Mouse (Mus musculus) embryo, embryonic 10.5 days (tissue): ENCODE results near the gene Klrb1.
"Not testable (repeated sequence)": the region's sequence is repeated elsewhere in the genome, so short reads cannot be mapped to it uniquely, and the experiment has no call there.

Source experiments
- DNase-seq: peaks from one replicate; pipeline ENCODE4 v3.0.0-alpha.2; 2015; ENCODE audit warnings: low spot score

Gene Klrb1

DNA sequence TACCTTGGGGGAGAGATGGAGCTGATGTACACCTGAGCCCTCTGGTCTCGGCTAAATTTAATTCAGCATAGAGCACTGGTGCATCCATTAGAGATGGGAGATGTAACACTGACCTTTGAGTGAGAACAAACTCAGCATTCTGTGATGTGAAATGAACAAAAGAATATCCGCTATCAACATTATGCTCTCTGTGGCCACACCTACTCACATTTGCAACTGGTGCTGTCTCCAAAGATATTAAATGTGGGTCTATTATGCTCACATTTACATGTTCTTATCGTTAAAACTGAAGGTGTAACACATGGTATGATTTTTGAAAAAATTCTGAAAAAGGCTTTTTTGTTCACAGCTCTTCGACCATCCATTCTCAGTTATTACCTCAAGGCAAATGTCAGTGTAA is at the start of gene Klrb1:
Gene Klrb1, minus strand, starts transcription at position 101 of the 400 bp plus-strand sequence.
- no peak for DNase-seq

DNA sequence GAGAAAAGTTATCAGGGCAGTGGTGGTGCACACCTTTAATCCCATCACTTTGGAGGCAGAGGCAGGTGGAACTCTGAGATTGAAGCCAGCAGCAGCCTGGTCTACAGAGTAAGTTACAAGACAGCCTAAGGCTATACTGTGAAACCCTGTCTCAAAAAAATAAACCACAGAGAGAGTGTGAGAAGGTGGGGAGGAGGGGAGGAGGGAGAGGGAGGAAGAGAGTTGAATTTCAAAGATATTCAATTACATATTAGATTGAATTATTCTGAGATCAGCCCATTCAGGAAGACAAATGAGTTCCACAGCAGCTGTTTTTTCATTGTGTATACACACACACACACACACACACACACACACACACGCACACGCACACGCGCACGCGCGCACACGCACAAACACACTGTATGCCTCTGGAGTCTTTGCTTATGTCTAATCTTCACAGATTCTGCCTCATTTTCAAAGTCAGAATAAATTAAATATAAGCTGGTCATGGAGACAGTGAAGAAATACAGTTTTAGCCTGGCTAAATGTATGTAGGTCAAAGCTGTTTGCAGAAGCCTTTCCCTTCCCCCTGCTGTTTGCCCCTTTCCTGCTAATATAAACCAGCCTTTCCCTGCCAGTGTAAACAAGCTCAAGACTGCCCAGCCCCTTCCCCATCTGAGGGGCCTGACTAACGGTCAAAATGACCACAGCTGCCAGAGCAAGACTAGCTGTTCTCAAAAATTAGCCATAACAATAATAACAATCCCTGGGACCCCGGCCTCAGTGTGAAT is 46.8 kb upstream of the Klrb1 start:
- peak; percentile 67 for DNase-seq

DNA sequence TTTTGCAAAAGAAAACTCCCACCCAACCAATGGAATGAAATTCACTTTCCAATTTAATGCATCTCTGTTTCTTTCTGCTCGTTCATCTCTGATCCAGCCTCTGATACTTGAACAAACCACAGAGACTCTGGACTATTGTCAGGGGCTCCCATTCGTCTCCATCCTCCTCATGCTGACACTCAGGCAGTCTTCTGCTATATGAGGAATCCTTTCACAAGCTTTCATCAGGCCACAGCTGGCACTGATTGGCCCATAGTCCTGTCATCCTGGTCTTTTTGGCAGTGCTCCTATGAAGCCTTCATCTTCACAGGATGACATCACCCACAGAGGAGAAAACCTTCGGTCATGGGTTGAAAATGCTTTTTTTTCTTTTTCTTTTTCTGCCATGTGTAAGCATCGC is 45.2 kb upstream of the Klrb1 start:
- no peak for DNase-seq

DNA sequence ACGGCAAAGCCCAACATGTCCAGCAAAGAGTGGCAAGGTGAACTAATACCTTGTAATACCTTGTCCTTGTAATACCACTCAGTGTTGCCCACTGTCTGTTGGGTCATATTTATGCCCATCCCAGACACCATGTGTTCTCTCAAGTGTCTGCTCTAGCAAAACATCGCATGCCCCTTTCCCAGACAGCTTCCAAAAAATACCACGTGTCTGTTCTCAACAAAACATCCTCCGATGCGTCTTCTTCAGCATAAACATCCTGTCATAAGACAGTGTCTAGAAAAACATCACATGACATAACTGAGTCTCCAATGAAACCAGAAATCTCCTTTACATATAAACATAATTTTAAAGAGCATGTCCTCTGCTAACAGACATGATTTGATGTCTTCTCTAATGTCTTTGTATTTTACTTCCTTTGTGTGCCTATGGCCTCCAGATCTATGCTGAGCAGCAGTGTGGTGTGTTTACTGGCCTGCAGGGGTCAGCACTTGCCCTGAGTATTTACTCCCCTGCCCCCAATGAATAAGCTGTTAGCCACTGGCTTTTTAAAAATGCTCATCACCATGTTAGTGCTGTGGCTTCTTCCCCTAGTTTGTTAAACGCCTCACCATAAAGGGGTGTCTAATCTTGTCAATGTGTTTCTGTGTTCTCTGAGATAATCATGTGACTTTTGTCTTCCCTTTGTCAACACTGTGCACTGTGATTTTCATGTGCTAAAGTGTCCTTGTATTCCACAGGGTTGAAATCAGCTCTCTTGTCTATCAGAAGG is 43.8 kb upstream of the Klrb1 start:
- peak; percentile 84 for DNase-seq

DNA sequence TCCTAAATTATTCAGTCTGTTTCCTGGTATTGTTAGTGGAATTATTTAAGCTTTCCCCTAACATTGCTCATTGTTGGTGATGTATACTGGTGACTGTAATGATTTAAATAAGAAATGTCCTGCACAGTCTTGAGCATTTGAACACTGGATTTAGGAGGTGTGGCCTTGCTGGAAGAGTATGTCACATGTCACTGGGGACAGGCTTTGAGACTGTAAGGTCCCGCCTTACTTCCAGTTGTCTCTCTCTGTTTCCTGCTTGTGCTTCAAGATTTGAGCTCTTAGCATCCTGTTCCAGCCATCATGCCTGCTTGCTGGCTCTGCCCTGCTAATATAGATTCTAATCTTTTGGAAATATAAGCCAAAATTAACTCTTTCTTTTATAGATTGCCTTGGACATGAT is 42.4 kb upstream of the Klrb1 start:
- no peak for DNase-seq

DNA sequence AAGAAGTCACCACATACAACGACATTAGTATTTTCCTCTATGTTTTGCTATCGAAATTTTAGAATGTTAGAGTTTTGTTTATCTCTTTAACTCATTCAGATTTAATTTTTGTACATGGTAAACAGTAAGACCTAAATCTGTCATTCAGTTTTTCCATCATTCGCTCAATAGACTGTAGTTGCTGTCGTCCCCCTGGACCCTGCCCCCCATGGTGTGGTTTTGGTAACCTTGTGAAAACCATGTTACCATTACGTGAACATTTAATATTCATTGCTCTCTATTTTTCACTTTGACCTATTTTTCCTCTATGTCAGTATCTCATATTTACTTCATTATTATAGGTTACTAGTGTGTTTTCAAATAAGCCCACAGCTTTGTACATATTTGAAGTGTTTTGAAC is 41.7 kb upstream of the Klrb1 start:
- DNase-seq, result peak; percentile 14

- DNase-seq, result peak; percentile 98
Measured at GRCm38 (mm10) chr6:128763736-128764523, 41.1 kb upstream of the Klrb1 start.

GRCm38 (mm10) chr6:128762892-128763670 is 40.2 kb upstream of the Klrb1 start:
- DNase-seq, result not testable (repeated sequence)

GRCm38 (mm10) chr6:128761144-128761540 is 38.3 kb upstream of the Klrb1 start:
- no peak for DNase-seq

GRCm38 (mm10) chr6:128760416-128761143 is 37.7 kb upstream of the Klrb1 start:
- peak; percentile 87 for DNase-seq

DNA sequence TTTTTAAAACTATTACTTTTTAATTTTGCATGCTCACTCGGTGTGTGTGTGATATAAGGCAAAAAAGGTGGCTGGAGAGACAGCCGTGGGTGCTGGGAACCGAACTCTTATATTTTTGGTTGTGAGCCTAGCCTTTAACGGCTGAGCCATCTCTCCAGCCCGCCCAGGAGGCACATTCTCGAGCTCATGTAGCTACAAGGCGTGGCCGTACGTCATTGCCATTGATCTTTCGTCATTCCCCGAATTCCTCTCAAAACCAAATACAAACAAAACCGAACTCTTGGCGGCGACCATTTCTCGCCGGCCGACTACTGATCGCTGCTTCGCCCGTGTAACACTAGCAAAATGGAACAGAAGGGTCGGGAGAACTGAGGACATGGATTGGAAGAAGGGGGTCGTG is 37.2 kb upstream of the Klrb1 start:
- DNase-seq, result peak; percentile 92

- peak; percentile 22 for DNase-seq
Measured at GRCm38 (mm10) chr6:128759221-128759950, 36.5 kb upstream of the Klrb1 start.

DNA sequence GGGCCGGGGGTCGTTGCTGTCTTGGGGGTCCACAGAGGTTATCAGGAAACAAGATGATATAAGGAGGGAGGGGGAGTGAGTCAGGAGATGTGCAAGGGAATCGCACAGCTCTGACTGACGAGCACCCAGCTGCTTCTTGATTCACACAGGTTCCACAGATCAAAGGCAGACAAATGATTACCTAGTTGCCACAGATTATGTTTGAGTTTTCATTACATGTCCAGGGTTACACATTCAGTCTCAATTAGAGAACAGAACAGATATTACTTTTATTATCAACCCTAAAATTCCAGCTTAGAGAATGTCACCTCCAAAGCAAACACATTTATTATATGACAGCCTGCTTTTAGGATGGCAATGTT is 32.5 kb upstream of the Klrb1 start:
- DNase-seq, result not testable (repeated sequence)

DNA sequence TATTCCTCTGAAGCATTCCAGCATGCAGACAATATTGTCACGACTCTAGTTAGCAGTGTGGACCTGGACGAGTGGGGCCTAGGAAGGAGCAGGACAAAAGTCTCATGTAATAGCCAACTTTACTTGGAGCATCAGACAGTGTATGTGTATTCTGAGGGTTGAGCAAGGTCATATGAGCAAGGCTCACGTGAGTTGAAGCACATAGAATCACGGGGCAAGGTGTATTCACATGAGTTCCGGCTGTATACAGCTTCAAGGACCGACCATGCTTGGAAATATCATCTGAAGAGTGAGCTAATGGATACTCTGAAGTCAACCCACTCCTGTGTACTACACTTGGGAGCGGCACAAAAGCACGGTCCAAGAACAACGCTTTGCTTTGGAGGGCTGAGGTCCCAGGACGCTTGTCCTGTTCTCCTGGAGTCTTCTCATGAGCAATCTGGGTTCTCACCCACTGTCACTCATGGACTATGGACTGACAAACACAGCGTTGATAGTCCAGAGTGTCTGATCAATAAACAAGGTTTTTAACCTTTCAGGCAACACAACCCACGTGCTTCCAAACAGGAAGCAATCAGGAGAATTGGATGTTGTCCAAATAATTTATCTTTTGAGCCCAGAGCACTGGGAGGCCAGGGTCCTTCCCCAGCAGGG is 32.0 kb upstream of the Klrb1 start:
- DNase-seq, result not testable (repeated sequence)

DNA sequence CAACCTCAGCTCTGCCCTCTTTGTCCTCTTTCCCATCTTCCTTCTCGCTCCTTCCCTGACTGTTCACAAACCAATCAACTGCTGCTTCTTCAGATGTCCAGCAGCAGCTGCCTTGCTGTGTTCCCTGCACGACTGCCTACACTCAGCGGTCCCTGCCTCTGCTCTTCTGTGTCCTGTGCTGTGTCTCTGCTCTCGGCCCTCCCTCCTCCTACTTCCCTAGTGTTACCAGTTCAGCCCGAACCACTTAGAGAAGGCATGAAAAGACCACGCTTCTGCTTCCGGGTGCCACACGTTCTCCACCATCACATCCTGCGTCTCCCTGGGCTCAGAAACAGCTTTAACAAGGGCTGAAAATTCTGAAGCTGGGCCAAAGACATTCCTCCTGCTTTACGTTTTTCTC is 31.4 kb upstream of the Klrb1 start:
- DNase-seq, result peak; percentile 17

DNA sequence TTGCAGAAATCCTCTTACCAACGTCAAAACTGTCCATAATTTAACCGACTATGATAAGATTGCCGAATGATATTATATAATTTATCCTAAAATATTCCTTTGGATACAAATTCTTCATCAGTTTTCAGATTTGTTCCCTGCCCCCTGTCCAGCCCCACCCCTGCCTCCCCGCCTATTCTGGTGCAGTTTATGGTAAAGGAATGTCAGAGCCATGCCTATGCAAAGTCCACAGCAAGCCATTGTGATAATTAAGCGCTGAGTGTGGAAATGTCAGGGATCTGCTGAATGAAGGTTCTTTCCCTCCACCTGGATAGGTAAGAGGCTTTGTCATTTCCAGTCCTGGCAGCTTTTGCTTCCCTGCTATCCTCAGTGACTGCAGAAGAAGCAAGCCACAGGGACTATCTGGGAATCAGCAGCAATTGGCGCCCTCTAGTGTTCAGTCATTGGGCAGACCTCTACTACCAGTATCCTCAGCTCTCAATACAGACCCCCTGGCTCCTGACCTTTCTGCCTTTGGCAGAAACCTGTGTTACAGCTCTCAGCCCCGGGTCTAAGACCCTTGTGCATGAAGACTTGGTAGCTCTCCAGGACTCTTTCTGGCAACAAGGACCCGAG is 30.9 kb upstream of the Klrb1 start:
- DNase-seq, result peak; percentile 88

GRCm38 (mm10) chr6:128747006-128747405 is 24.1 kb upstream of the Klrb1 start:
- DNase-seq, result not testable (repeated sequence)

- DNase-seq, result no peak
Measured at GRCm38 (mm10) chr6:128737445-128737844, 14.6 kb upstream of the Klrb1 start.

DNA sequence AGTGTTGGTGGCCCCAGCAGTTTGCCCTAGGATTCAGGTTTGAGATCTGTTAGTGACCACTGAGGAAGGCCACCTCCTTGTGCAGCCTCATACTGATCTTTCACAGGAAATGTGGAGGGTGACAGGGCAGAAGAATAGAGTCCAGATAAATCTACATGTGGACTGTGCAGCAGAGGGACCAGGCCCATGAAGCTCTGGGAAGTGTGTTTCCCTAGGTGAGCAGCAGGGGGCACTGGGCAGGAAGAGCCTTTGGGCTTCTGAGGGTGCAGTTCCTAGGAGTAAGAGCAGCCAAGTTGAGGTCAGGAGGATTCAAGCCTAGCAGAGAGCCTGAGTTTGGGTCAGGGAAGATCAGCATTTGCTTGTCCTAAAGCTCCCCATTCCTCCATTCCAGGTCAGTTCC is 13.2 kb upstream of the Klrb1 start:
- peak; percentile 8 for DNase-seq
